Mouse (Mus musculus) liver, embryonic 14.5 days (tissue): ENCODE results near the gene Bmp3. TPM values are rescaled to one million over a fixed set of nuclear protein-coding genes. Genes with fewer than 3 reads are reported as not detected.

ENCODE experiments used
- ATAC-seq: fragments of 200-750 bp; cut with Nextera tagmentation; 2 replicates; pipeline ENCODE4 v1.8.0; 2017; ENCODE audit warnings: moderate number of reproducible peaks, mild to moderate bottlenecking, moderate library complexity; ENCODE audit not compliant: insufficient read depth
- DNase-seq, 3 experiments: peaks; one replicate each; pipeline ENCODE4 v3.0.0-alpha.2; 2012 to 2013; ENCODE audit warnings: low read depth in 3 of 3, low spot score in 3 of 3
- H3K27ac ChIP-seq: fragments of 300-500 bp; sonication (generic); 2 replicates; pipeline ENCODE4 v1.5.1; 2014; ENCODE audit warnings: moderate library complexity, mild to moderate bottlenecking, control low read depth, inconsistent platforms
- H3K27me3 ChIP-seq: fragments of 300-500 bp; sonication (generic); 2 replicates; pipeline ENCODE4 v1.6.1; 2014; ENCODE audit warnings: mild to moderate bottlenecking, low read length, moderate library complexity; ENCODE audit not compliant: control insufficient read depth, insufficient read depth
- H3K36me3 ChIP-seq: fragments of 300-500 bp; sonication (generic); replicated peaks from 2 replicates; pipeline ENCODE4 v1.6.1; 2014; ENCODE audit warnings: low read depth; ENCODE audit not compliant: control insufficient read depth, insufficient read depth
- H3K4me1 ChIP-seq, 2 experiments: fragments of 200-500 bp in 1 of 2; fragments of 300-500 bp in 1 of 2; sonication (generic) in 1 of 2; replicated peaks; 2 replicates each; pipeline ENCODE4 v1.6.1; 2012 to 2014; ENCODE audit warnings: antibody characterized with exemption in 1 of 2, inconsistent platforms in 1 of 2, low read length in 1 of 2; ENCODE audit not compliant: control insufficient read depth in 2 of 2, insufficient read depth in 2 of 2
- H3K4me2 ChIP-seq: fragments of 300-500 bp; sonication (generic); 2 replicates; pipeline ENCODE4 v1.6.1; 2014; ENCODE audit warnings: low read depth, mild to moderate bottlenecking, control low read depth, moderate library complexity
- H3K4me3 ChIP-seq, 2 experiments: fragments of 200-500 bp in 1 of 2; fragments of 300-500 bp in 1 of 2; sonication (generic) in 1 of 2; 2 replicates each; pipeline ENCODE4 v1.5.1; 2012 to 2014; ENCODE audit warnings: low read depth in 2 of 2, low read length in 2 of 2, mild to moderate bottlenecking in 2 of 2, control low read depth in 1 of 2, inconsistent platforms in 1 of 2, moderate library complexity in 1 of 2; ENCODE audit not compliant: insufficient read depth in 1 of 2
- H3K9ac ChIP-seq: fragments of 300-500 bp; sonication (generic); replicated peaks from 2 replicates; pipeline ENCODE4 v1.6.1; 2014; ENCODE audit warnings: mild to moderate bottlenecking, control low read depth, moderate library complexity
- H3K9me3 ChIP-seq: fragments of 300-500 bp; sonication (generic); 2 replicates; pipeline ENCODE4 v1.6.1; 2016; ENCODE audit warnings: low read length, mixed read lengths; ENCODE audit not compliant: control insufficient read depth
- CTCF ChIP-seq: IDR thresholded peaks from 2 replicates; pipeline ENCODE4 v1.5.1; 2016; ENCODE audit warnings: antibody characterized with exemption, low read depth, control low read depth
- EP300 ChIP-seq: IDR thresholded peaks from 2 replicates; pipeline ENCODE4 v1.6.1; 2016; ENCODE audit warnings: antibody characterized with exemption, low read depth
- WGBS: fragments of 180-500 bp; shearing (Covaris S2); extraction: QIAGEN DNeasy Blood & Tissue Kit; methylation state at CpG from one replicate; pipeline ENCODE4 v1.1.7; 2014; ENCODE audit not compliant: insufficient replicate concordance; 5-methylcytosine and 5-hydroxymethylcytosine counted together
- polyA plus RNA-seq, 2 experiments: library from polyadenylated mRNA; depleted of rRNA in 1 of 2; stranded (reverse) in 1 of 2; unstranded in 1 of 2; fragments of >200 nt; fragmentation: Nextera tagmentation in 1 of 2; extraction: Ambion mirVana in 1 of 2; gene quantifications; 2 replicates each; pipeline versions ENCODE4 v1.2.1 to v1.2.3; 2012 to 2014

Gene Bmp3
- polyA plus RNA-seq, 2 experiments = 0.04 TPM; not detected in 1

DNA sequence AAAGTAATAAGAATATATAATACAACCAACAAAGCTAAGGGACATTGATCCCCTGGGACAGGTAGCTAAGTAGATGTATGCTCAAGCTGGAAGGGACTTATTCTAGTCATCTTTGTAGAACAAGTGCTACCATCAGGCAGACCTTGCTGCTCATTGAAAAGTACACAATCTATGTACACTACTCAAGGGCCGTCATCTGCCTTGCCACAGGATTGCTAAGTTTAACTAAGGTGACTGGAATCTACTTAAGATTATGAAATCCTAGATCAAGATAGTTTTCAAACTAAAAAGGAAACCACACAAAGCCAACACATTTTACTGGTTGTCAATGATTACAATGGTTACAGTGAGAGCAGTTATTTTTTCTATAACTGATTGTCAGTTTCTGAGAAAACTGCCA lies 41.8 kb upstream of the Bmp3 start:
- Histone ChIP-seq H3K9ac (no peak overlapping the region), H3K4me3 (no peak overlapping the region), H3K4me1 (no peaks in the 10 kb centered on the region), H3K9me3 (no peaks in the 10 kb centered on the region), H3K27ac (no peak overlapping the region), H3K36me3 (no peaks in the 10 kb centered on the region), H3K27me3 (no peaks in the 10 kb centered on the region), H3K4me2 (no peak overlapping the region)
- no peak for DNase-seq
- WGBS = 55% methylated on average over 1 of the region's 1 CpGs
- no peak for TF ChIP-seq EP300
- no peak for TF ChIP-seq CTCF
- ATAC-seq = no peak

DNA sequence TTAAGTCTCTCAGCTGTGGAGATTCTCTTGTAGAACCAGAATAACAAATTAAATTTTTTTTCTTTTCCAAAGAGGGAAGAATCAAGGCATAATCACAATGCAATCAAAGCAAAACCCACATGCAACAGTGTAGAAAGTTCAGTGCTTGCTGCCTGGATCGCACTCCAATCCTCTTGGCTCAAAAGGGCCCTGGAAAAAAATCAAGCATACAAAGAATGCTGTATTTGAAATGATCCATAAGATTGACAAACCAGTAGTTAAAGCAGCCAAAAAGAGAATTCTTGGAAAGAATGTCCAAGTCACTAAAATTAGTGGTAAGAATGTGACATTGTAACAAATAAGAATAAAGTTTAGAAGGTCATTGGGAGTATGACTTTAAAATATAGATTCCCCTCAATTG lies 38.9 kb upstream of the Bmp3 start:
- H3K4me3 ChIP-seq = no peak overlapping the region
- no peaks in the 10 kb centered on the region for H3K4me1 ChIP-seq
- H3K9me3 ChIP-seq = no peaks in the 10 kb centered on the region
- DNase-seq = no peak
- no peak for TF ChIP-seq EP300
- no peak for TF ChIP-seq CTCF
- H3K27ac ChIP-seq = no peak overlapping the region
- no peak overlapping the region for H3K4me2 ChIP-seq
- ATAC-seq = no peak
- WGBS = 67% methylated on average over 1 of the region's 1 CpGs
- H3K9ac ChIP-seq = no peak overlapping the region
- H3K36me3 ChIP-seq = no peaks in the 10 kb centered on the region
- no peaks in the 10 kb centered on the region for H3K27me3 ChIP-seq

DNA sequence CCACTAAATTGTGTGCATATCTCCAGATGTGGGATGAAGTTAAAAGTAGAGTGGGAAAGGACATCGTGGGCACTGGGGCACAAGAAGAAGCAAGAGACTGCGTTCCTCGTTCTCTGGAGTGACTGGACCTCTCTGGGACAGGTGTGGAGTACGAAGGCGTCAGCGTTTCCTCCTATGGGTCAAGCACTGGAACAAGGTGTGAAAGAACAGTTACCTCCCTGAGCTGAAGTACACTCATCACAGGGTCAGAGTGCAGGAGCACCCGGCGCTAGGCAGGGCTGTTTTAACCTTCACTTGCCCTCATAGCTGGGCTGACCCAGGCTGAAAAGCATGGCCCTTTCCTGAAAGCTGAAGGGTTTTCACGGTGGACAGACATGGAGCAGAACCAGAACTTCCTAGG lies 20.5 kb upstream of the Bmp3 start:
- H3K9me3 ChIP-seq = no peaks in the 10 kb centered on the region
- 72% methylated on average over 9 of the region's 9 CpGs for WGBS
- no peak overlapping the region for H3K4me3 ChIP-seq
- DNase-seq = no peak
- TF ChIP-seq EP300 = no peak
- TF ChIP-seq CTCF = no peak
- H3K36me3 ChIP-seq = no peaks in the 10 kb centered on the region
- H3K9ac ChIP-seq = no peak overlapping the region
- H3K27ac ChIP-seq = no peak overlapping the region
- no peaks in the 10 kb centered on the region for H3K27me3 ChIP-seq
- H3K4me2 ChIP-seq = no peak overlapping the region
- no peaks in the 10 kb centered on the region for H3K4me1 ChIP-seq
- no peak for ATAC-seq

DNA sequence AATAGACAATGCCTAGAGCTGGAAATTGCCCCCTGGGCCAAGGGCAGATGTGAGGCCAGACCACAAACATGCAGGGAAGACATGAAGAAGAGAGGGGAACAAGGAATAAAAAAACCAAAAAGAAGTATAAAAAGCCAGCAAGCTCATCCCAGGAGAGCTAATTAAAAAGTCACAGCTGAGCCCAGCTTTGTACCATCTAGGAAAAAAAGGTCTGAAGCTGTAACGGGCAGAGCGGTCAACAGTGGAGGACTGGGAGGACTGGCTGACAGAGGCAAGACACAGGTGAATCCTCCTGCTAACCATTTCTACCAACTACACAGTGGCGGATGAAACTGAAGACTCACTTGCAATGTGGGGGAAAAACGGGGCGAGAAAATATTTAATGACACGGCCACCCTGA lies 19.9 kb upstream of the Bmp3 start:
- WGBS = 67% methylated on average over 6 of the region's 6 CpGs
- Histone ChIP-seq H3K4me1 (no peaks in the 10 kb centered on the region), H3K27ac (no peak overlapping the region), H3K9ac (no peak overlapping the region), H3K36me3 (no peaks in the 10 kb centered on the region), H3K27me3 (no peaks in the 10 kb centered on the region), H3K4me3 (no peak overlapping the region), H3K9me3 (no peaks in the 10 kb centered on the region), H3K4me2 (no peak overlapping the region)
- DNase-seq = no peak
- ATAC-seq = no peak
- TF ChIP-seq CTCF = no peak
- TF ChIP-seq EP300 = no peak

DNA sequence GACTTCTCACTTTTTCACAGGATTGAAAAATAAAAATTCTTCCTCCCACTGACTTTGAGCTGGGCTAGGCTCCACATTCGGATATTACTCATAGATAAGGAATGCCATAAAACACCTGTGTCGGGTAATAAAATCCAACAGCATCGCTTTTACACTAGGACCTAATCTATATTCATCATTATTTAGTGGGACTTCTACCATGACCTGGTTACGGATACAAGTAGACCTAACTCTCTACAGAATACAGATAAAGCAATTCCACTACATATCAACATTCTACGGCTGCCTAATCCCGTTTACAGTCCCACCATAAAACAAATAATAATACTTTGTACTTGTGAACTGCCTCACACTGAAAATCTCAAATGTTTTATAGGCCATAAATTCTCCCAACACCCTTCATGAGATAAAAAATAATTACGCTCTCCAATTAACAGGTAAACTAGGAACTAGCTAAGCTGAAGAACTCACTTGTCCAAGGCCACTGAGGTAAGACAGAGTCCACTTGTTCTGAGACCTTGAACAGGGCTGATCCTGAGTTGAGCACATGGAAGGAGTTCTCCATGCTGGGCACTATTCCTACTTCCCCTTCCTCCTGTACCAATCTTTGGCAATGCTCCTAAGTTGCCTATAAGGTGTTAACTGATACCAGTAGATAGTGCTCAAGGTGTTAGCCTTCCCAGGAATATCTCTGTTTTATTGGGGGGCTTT lies 11.5 kb upstream of the Bmp3 start:
- DNase-seq (no peak), ATAC-seq (no peak)
- 67% methylated on average over 7 of the region's 7 CpGs for WGBS
- H3K27ac ChIP-seq = no peak overlapping the region
- no peaks in the 10 kb centered on the region for H3K9me3 ChIP-seq
- H3K9ac ChIP-seq = no peak overlapping the region
- no peaks in the 10 kb centered on the region for H3K4me1 ChIP-seq
- no peak overlapping the region for H3K4me3 ChIP-seq
- no peaks in the 10 kb centered on the region for H3K27me3 ChIP-seq
- TF ChIP-seq EP300 = no peak
- no peak for TF ChIP-seq CTCF
- no peak overlapping the region for H3K4me2 ChIP-seq
- no peaks in the 10 kb centered on the region for H3K36me3 ChIP-seq
